Mouse (Mus musculus) midbrain, embryonic 11.5 days (tissue): Measurements from ENCODE around the gene Dhrs9. TPM values are rescaled to one million over a fixed set of nuclear protein-coding genes. Genes with fewer than 3 reads are reported as not detected.
A peak's percentile ranks its signal among the peaks of the same experiment; 100 is the strongest.

Experiments
- ATAC-seq: fragments of 200-750 bp; cut with Nextera tagmentation; 2 replicates; pipeline ENCODE4 v1.8.0; 2017; ENCODE audit warnings: moderate TSS enrichment, moderate library complexity; ENCODE audit not compliant: low FRiP score
- DNase-seq: peaks from one replicate; pipeline ENCODE4 v3.0.0; 2015; ENCODE audit warnings: low spot score; ENCODE audit errors: missing footprints
- H3K27ac ChIP-seq: fragments of 300-500 bp; sonication (generic); 2 replicates; pipeline ENCODE4 v1.5.1; 2014; ENCODE audit warnings: low read depth, low read length
- H3K27me3 ChIP-seq: fragments of 300-500 bp; sonication (generic); 2 replicates; pipeline ENCODE4 v1.6.1; 2014; ENCODE audit warnings: mild to moderate bottlenecking, low read length, moderate library complexity, mixed read lengths; ENCODE audit not compliant: control insufficient read depth, insufficient read depth
- H3K36me3 ChIP-seq: fragments of 300-500 bp; sonication (generic); 2 replicates; pipeline ENCODE4 v1.6.1; 2014; ENCODE audit warnings: mild to moderate bottlenecking, low read length, moderate library complexity, mixed read lengths; ENCODE audit not compliant: control insufficient read depth, insufficient read depth
- H3K4me1 ChIP-seq: fragments of 300-500 bp; sonication (generic); 2 replicates; pipeline ENCODE4 v1.6.1; 2014; ENCODE audit warnings: low read length; ENCODE audit not compliant: control insufficient read depth, insufficient read depth
- H3K4me2 ChIP-seq: fragments of 300-500 bp; sonication (generic); 2 replicates; pipeline ENCODE4 v1.6.1; 2014; ENCODE audit warnings: mild to moderate bottlenecking, moderate library complexity
- H3K4me3 ChIP-seq: fragments of 300-500 bp; sonication (generic); 2 replicates; pipeline ENCODE4 v1.5.1; 2014; ENCODE audit warnings: low read depth, low read length
- H3K9ac ChIP-seq: fragments of 300-500 bp; sonication (generic); 2 replicates; pipeline ENCODE4 v1.6.1; 2014; ENCODE audit warnings: low read length
- H3K9me3 ChIP-seq: fragments of 300-500 bp; sonication (generic); 2 replicates; pipeline ENCODE4 v1.6.1; 2016; ENCODE audit warnings: low read length; ENCODE audit not compliant: control insufficient read depth
- WGBS: fragments of 180-500 bp; shearing (Covaris S2); extraction: QIAGEN DNeasy Blood & Tissue Kit; methylation state at CpG from one replicate; pipeline ENCODE4 v1.1.7; 2014; 5-methylcytosine and 5-hydroxymethylcytosine counted together
- polyA plus RNA-seq: library from polyadenylated mRNA; unstranded; fragments of >200 nt; fragmentation: Nextera tagmentation; extraction: Ambion mirVana; gene quantifications from 2 replicates; pipeline ENCODE4 v1.2.1, GENCODE M21; 2014

Gene Dhrs9
- polyA plus RNA-seq, 1 experiment from 2014 or later: not detected

- Histone ChIP-seq H3K4me2 (no peak overlapping the region), H3K9me3 (no peaks in the 10 kb centered on the region), H3K4me1 (no peaks in the 10 kb centered on the region), H3K36me3 (no peaks in the 10 kb centered on the region; the same call in 1 of the 2 replicates), H3K4me3 (no peak overlapping the region), H3K27ac (no peak overlapping the region), H3K9ac (no peak overlapping the region), H3K27me3 (no peaks in the 10 kb centered on the region)
- no peak for ATAC-seq
- 77% methylated on average over 3 of the region's 3 CpGs for WGBS
- peak; percentile 23 for DNase-seq
These were observed 61.4 kb downstream of the Dhrs9 start for GRCm38 (mm10) chr2:69441656-69442055.

GRCm38 (mm10) chr2:69445896-69446472 lies 65.7 kb downstream of the Dhrs9 start:
- Histone ChIP-seq H3K4me3 (no peak overlapping the region), H3K36me3 (no peaks in the 10 kb centered on the region), H3K4me2 (no peak overlapping the region), H3K27me3 (no peaks in the 10 kb centered on the region), H3K9ac (no peak overlapping the region), H3K9me3 (no peaks in the 10 kb centered on the region), H3K27ac (no peak overlapping the region), H3K4me1 (no peaks in the 10 kb centered on the region)
- 73% methylated on average over 4 of the region's 4 CpGs for WGBS
- DNase-seq (peak; percentile 79), ATAC-seq (no peak)

GRCm38 (mm10) chr2:69448581-69448980 lies 68.3 kb downstream of the Dhrs9 start:
- Histone ChIP-seq H3K36me3 (no peaks in the 10 kb centered on the region), H3K27ac (no peak overlapping the region), H3K9ac (no peak overlapping the region), H3K27me3 (no peaks in the 10 kb centered on the region), H3K4me3 (no peak overlapping the region), H3K4me1 (no peaks in the 10 kb centered on the region), H3K9me3 (no peaks in the 10 kb centered on the region), H3K4me2 (no peak overlapping the region)
- ATAC-seq: no peak
- 91% methylated on average over 4 of the region's 4 CpGs for WGBS
- DNase-seq: no peak

- H3K4me3 ChIP-seq: no peak overlapping the region
These were observed 70.9 kb downstream of the Dhrs9 start for GRCm38 (mm10) chr2:69451128-69451527.

More at GRCm38 (mm10) chr2:69451128-69451527, 70.9 kb downstream of the Dhrs9 start:
- WGBS: 95% methylated on average over 5 of the region's 5 CpGs
- Histone ChIP-seq H3K36me3 (no peaks in the 10 kb centered on the region), H3K27me3 (no peaks in the 10 kb centered on the region), H3K9ac (no peak overlapping the region), H3K9me3 (no peaks in the 10 kb centered on the region), H3K4me2 (no peak overlapping the region), H3K27ac (no peak overlapping the region), H3K4me1 (no peaks in the 10 kb centered on the region)
- peak; percentile 26 for DNase-seq
- ATAC-seq: no peak

Other genes starting within 250 kb of the Dhrs9 start
- gene Nostrin, start 244.6 kb upstream of the Dhrs9 start, polyA plus RNA-seq: 0.77 and 1.2 TPM in 2 replicates
- 276 and 289 TPM in 2 replicates for gene Spc25, start 174.3 kb upstream of the Dhrs9 start, polyA plus RNA-seq
- gene G6pc2, start 169.4 kb upstream of the Dhrs9 start, polyA plus RNA-seq: not detected in 2 replicates
- 0.03 TPM in 1 of 2 replicates, not detected in the other for gene Abcb11, start 37.8 kb upstream of the Dhrs9 start, polyA plus RNA-seq
- 5.0 and 5.6 TPM in 2 replicates for gene Lrp2, start 205.6 kb downstream of the Dhrs9 start, polyA plus RNA-seq